Mouse (Mus musculus): ENCODE data around the gene Lat.

- TF ChIP-seq POLR2A (IDR thresholded peaks at IDR 0.05; ENCODE audit: borderline replicate concordance, extremely low read depth, low read depth, low read length) (no peak), CTCF (IDR thresholded peaks at IDR 0.05; ENCODE audit: insufficient read depth, low read length) (no peak)
These were observed 14.4 kb downstream of the Lat start for GRCm38 (mm10) chr7:126354738-126355614.

Data from lung, adult 2 months (tissue).